Mouse (Mus musculus) embryonic stem cell, embryonic (primary cell): ENCODE results near the gene Trem2.

Experiments used
- CTCF ChIA-PET, 4 experiments: fragments of 300-600 bp in 2 of 4; fragments of 350-600 bp in 2 of 4; sonication (Branson Sonifier 250); formaldehyde crosslinking; loops; one replicate each; lab custom pipeline; 2022; ENCODE audit warnings: inconsistent platforms in 2 of 4; lab: Charles Lee
- POLR2A ChIA-PET, 4 experiments: fragments of 300-600 bp in 2 of 4; fragments of 350-600 bp in 2 of 4; sonication (Branson Sonifier 250); formaldehyde crosslinking; loops; one replicate each; lab custom pipeline; 2022; ENCODE audit warnings: antibody characterized with exemption in 4 of 4, inconsistent platforms in 1 of 4; lab: Charles Lee

The Trem2 gene

DNA sequence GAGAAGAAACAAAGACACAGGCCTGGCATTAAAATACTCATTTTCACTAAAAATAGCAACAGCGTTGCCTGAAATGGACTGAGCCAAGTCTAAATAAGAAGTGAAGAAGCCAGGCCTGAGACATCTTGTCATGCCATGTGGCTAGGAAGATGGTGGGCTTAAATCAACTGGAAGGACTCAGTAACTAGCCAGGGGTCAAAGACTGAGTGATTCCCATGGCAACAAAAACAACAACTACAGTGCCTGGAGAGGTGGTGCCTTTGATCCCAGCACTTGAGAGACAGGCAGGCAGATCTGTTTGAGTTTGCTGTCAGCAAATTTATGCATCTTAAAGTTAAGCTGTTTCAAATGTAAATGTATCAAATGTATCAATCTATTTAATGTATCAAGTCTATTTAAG is 5.9 kb upstream of the Trem2 start:
- ChIA-PET CTCF (no interaction called here), POLR2A (interaction anchor here in 1 of 4 experiments (0.6 kb wide), 1 partner anchor 463 kb away, joined by 3 read pairs; no protein-coding TSS in a partner anchor)

DNA sequence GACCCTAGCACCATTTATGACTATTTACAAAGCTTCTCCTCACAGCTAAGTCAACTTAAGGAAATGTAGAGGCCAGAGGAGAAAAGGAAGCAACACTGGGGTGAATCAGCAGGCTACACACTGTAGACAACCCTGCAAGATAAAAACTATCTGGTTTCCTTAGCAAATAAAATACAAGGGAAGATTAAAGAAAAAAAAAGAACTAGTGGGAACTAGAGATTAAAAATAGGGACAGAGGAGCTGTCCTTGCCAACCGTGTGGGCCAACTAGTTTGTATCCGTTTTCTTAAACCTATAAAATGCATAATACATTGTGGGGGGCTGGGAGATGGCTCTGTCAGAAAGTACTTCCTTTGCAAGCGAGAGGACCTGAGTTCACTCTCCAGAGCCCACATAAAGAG is 4.3 kb upstream of the Trem2 start:
- ChIA-PET CTCF (interaction anchor here in 1 of 4 experiments (0.6 kb wide), 1 partner anchor 14 kb away, joined by 3 read pairs; no protein-coding TSS in a partner anchor), POLR2A (interaction anchor here in 2 of 4 experiments (0.5 to 1.1 kb wide), 2 partner anchors 19 to 79 kb away, joined by 3 read pairs; no protein-coding TSS in a partner anchor)

DNA sequence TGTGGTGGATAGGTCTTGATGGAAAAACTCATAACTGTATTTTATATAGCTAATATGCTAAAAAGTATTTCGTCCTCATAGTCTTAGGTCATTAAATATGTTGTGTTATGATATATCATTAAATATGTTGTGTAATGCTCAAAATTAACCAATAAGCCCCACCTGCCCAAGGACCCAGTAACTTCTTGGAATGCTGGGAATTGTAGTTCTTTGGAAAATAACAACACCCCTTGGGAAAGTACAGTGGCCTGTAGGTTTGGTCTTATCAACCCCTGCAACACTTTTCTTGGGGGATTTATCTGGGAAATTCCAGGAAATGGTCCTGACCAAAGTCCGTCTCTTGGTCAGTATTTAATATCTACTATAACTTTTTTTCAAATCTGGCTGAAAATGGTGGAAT is 3.1 kb upstream of the Trem2 start:
- ChIA-PET CTCF (no interaction called here), POLR2A (interaction anchor here in 1 of 4 experiments (1.1 kb wide), 1 partner anchor 20 kb away, joined by 3 read pairs; no protein-coding TSS in a partner anchor)

DNA sequence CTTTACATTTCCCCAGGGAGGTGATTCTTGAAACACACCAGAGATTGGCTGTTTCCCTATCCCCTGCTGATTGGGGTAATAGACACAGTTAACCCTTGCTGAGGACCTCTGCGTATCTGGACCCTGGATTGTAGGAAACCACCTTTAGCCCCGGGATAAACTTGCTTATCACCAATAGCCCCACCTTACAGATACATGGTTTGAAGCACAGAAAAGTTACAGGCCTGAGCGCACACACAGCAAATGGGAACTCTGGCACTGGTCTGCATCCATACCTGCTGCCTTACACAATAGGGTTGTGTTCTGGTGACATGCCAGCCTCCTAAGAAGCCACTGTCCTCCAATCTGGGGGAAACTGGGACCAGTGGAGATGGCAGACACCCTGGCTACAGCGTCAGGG is 377 bp upstream of the Trem2 start:
- POLR2A ChIA-PET: no interaction called here
- CTCF ChIA-PET: interaction anchor here in 2 of 4 experiments (0.6 to 1.3 kb wide), 3 partner anchors 9 to 348 kb away, joined by 3 read pairs; no protein-coding TSS in a partner anchor

DNA sequence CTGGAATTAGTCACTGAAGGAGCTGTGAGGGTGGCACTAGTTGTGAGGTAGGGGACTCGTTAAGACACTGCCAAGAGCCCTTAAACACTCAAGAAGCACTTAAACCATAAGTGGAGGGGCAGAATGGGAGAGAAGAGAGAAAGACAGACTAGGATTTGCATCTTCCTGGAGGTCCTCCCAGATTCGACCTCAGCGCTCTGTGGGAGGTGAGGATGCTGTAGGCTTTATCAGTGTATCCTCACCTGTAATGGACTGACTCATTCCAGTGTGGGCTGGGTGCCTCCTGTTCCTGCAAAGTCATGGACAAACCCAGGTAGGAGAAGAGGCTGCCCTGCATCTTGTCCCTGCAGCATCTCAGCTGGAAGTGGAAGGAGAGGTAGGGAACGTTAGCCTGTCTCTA is 633 bp downstream of the Trem2 start:
- POLR2A ChIA-PET: no interaction called here
- CTCF ChIA-PET: interaction anchor here in 1 of 4 experiments (0.6 kb wide), 1 partner anchor 584 kb away, joined by 3 read pairs; no protein-coding TSS in a partner anchor

DNA sequence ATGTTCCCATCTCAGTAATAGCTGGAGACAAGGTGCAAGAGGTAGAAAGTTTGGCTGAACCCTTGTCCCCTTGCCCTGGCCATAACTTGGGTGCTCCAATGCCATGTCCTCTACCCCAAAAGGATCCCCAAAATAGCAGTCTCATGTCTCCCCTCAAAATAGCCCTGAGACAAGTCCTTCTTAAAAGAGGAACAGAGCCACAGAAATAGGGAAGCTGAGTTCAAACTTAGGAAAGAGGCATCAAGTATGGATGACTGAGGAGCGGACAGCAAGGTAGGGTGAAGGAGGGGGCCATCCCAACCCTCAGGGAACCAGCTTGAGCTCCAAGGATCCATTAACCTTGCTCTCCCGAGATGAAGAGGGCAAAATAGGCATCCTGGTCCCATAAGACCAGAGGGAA is 1.1 kb downstream of the Trem2 start:
- ChIA-PET CTCF (interaction anchor here in 1 of 4 experiments (0.6 kb wide), 1 partner anchor 584 kb away, joined by 3 read pairs; no protein-coding TSS in a partner anchor), POLR2A (interaction anchor here in 1 of 4 experiments (0.6 kb wide), 1 partner anchor 46 kb away, joined by 3 read pairs; no protein-coding TSS in a partner anchor)

DNA sequence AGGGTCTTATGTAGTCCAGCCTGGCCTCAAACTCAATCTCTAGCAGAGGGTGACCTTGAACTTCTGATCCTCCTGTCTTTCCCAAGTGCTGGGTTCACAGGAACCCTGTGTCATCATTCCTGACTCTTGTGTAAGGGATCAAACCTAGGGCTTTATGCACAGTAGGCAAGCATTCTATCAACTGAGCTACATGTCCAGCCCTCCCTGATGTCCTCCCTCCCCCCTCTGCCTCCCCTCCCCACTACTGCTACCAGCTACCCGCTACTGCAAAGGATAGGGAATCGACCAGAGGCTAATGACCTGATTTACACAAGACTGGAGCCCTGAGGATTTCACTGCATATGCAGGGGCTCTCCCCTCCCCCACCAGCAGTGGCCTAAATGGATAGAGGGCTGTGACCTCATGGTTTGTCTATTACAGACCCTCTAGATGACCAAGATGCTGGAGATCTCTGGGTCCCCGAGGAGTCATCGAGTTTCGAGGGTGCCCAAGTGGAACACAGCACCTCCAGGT is 4.5 kb downstream of the Trem2 start:
- ChIA-PET CTCF (no interaction called here), POLR2A (interaction anchor here in 2 of 4 experiments (0.7 to 1.4 kb wide), 3 partner anchors 9 to 75 kb away, joined by 3 to 5 read pairs (median 3); partner anchors contain the start of gene Treml1 (in 1 of the 2))

DNA sequence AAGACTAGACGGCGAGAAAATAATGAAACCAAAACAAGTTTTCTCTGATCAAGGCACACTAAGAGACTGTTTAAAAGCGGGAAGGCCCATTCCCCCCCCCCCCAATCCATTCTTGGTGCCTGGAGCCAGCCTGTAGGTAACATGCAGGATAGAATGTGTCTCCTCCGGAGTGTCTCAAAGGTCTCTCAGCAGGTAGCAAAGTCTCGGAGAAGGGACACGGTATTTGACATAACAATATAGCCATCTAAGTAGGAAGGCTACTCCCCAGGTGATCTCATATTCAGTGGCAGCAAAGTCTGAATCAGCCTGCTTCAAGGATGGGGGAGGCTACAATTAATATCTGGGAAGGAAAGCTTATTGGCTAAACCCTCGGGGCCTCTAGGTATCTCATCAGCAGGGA is 6.8 kb downstream of the Trem2 start:
- ChIA-PET POLR2A (interaction anchor here in 2 of 4 experiments (0.6 to 1.3 kb wide), 6 partner anchors 12 to 526 kb away, joined by 3 to 4 read pairs (median 4); no protein-coding TSS in a partner anchor), CTCF (interaction anchor here in 2 of 4 experiments (0.6 kb wide), 2 partner anchors 376 to 505 kb away, joined by 3 to 7 read pairs; no protein-coding TSS in a partner anchor)

DNA sequence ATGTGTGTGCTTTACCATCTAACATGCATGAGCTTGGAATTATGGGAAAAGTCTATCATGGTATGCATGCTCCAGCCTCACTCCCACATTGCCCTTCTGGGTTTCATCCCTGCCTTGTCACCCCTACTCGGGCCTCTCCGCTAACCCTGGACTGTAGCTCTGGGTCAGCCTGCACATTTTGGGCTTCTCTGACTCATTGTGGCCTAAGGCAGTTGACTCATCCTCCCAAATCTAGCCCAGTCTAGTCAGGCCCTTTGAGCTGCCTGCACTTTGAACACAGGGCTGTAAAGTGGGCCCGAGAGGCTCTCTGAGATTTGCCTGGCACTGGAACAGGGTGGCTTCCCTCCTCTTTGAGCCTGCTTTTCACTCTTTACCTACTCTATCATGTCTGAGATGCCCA is 9.6 kb downstream of the Trem2 start:
- CTCF ChIA-PET: interaction anchor here in 1 of 4 experiments (0.6 kb wide), 1 partner anchor 14 kb away, joined by 3 read pairs; no protein-coding TSS in a partner anchor
- POLR2A ChIA-PET: interaction anchor here in 2 of 4 experiments (0.7 to 1.3 kb wide), 5 partner anchors 10 to 124 kb away, joined by 3 to 5 read pairs (median 3); partner anchors contain the start of gene Trem1 (in 1 of the 2)

DNA sequence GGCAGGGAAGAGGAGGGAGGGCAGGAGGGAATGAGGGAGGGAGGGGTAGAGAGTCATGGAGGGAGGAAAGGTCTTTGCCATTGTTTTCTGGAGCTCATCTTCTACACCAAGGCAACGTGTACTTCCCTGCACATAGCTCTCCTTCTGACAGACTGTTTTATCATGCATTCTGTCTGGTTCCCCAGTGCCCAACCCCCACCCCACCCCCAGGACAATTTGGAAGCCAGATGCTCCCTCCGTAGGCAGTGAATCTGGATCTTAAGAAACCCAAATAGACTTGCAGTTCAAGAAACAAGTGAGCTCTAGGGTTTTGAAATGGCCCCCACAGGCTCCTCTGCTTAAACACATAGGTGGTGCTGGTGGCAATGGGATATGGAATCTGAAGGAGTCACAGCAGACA is 11.7 kb downstream of the Trem2 start:
- ChIA-PET POLR2A (no interaction called here), CTCF (interaction anchor here in 1 of 4 experiments (0.6 kb wide), 1 partner anchor 86 kb away, joined by 3 read pairs; no protein-coding TSS in a partner anchor)

DNA sequence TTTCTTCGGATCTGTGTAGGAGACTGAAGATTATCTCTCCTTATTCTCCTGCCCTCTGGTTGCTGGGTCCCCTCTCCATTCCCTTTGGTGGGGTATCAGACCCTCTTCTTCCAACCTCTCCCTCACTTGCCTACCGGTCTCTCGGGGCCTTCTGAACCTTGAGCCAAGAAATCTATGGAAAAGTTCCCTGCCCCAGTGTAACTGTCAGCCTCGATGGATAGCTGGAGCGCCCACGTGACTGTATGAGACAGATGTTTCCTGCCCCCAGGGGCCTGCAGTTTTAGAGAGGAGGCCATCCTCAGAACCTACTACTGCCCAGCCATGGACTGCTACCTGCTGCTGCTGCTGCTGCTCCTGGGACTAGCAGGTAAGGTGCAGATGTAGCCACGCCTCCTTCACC is 13.4 kb downstream of the Trem2 start, which contains the start of gene Treml1:
Gene Treml1 (plus strand): TSS at position 301 of the 400 bp plus-strand sequence.
- ChIA-PET POLR2A (interaction anchor here in 1 of 4 experiments (0.7 kb wide), 1 partner anchor 9 kb away, joined by 3 read pairs; no protein-coding TSS in a partner anchor), CTCF (interaction anchor here in 3 of 4 experiments (0.5 to 1.6 kb wide), 4 partner anchors 34 to 551 kb away, joined by 3 to 8 read pairs (median 4); no protein-coding TSS in a partner anchor)

DNA sequence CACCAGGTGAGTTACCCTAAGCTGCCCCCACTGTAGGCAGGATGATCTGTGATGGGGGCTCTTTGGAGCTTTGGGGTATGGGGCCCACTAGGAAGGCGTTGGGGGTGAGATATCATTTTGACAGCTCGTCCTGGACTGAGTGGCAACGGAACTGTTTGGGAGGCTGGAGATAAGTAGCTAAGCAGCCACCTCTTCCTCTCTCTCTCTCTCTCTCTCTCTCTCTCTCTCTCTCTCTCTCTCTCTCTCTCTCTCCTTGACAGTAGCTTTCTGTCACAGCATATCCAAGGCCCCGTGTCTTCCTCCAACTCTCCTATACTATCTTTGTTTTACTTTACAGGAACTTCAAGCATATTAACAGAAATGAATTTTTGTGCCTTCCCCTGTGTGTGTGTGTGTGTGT is 14.3 kb downstream of the Trem2 start:
- CTCF ChIA-PET: interaction anchor here (0.5 to 1.6 kb wide), 4 partner anchors 243 to 552 kb away, joined by 3 to 8 read pairs (median 4); no protein-coding TSS in a partner anchor
- POLR2A ChIA-PET: interaction anchor here in 2 of 4 experiments (0.7 to 1.3 kb wide), 2 partner anchors 10 to 66 kb away, joined by 3 read pairs; no protein-coding TSS in a partner anchor

DNA sequence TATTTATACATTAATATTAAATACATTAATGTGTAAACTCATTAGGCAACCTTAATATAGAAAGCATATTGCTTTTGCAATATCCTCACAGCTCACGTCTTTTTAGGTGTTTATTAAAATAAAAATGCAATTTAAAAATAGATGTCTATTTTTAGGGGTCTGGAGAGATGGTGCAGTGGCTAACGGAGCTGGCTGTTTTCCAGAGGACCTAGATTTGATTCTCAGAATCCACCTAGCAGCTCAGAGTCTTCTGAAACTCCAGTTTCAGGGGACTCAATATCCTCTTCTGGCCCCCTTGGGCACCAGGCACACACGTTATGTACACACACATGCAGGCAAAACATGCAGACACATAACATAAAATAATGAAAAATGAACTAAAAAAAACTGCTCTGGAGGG is 16.1 kb downstream of the Trem2 start:
- ChIA-PET CTCF (no interaction called here), POLR2A (no interaction called here)

DNA sequence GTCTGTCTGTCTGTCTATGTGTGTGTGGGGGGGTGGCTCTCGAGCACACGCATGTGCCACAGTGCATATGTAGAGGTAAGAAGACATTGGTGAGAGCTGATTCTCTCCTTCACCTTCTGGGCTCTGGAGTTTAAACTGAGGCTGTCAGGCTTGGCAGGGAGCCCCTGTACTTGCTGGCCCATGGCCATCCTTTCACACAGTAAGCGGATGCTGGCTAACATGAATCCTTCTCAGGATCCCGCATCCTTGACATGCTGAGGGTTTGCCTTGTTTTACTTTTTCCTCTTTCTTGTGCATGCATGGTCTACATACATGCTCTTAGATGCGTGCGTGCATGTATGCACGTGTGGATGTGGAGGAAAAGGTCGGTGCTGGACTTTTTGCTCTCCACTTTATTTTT is 16.8 kb downstream of the Trem2 start:
- CTCF ChIA-PET: no interaction called here

DNA sequence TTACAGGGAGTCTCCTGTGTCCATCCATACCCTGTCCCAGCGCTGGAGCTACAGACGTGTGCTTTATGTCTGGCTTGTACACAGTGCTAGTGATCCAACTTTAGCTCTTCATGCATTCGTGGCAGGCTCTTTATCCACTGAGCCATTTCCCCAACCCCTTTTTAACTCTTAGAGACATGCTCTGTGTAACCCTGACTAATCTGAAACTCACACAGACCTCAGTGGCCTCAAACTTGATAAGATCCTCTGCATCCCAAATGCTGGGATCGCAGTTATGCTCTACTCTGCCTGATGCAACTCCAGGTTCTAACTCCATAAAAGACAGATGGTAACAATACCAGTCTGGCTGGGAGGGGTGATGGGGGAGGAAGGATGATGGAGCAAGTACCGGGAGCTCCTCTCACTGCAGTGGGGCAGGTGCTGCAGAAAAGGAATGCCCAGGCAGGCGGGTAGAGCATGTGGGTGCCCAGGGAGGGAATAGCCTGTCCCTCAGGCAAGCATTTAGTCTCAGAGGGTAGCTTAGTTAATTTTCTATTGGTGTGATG is 17.3 kb downstream of the Trem2 start:
- CTCF ChIA-PET: no interaction called here
- POLR2A ChIA-PET: interaction anchor here in 2 of 4 experiments (0.6 to 0.7 kb wide), 2 partner anchors 98 to 635 kb away, joined by 3 to 5 read pairs; no protein-coding TSS in a partner anchor

More for the DNA sequence above, 16.8 kb downstream of the Trem2 start:
- POLR2A ChIA-PET: interaction anchor here in 1 of 4 experiments (0.6 kb wide), 1 partner anchor 635 kb away, joined by 3 read pairs; no protein-coding TSS in a partner anchor

DNA sequence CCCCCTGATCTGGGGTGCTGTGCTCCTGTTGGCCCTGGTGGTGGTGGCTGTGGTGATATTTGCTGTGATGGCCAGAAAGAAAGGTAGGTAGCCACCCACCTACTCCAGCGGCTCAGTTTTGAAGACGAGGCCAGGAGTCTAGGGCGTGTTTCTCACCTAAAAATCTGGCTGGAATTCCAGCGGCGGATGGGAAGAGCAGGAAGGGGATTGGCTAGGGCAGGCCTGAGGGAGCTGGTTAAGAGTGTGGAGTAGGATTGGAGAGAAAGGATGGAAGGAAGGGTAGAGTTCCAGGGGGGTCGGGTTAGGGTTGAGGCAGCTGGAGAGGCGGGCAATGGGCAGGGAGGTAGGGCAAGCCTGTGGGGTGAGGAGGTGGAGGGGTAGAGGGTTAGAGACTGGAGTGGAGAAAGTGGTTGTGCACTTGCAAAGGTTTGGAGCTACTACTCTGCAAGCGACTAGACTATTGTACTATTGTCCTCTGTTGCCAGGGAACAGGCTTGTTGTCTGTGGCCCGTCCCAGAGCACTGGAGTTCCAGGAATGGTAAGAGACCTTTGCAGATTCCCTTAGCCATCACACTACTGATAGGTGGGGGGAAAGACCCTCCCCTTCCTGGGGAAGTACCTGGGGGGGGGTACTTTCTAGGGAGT is 19.4 kb downstream of the Trem2 start:
- POLR2A ChIA-PET: interaction anchor here in 3 of 4 experiments (0.5 to 1.3 kb wide), 5 partner anchors 10 to 59 kb away, joined by 3 to 6 read pairs (median 4); no protein-coding TSS in a partner anchor
- CTCF ChIA-PET: interaction anchor here in 2 of 4 experiments (0.5 to 1.6 kb wide), 3 partner anchors 194 to 264 kb away, joined by 3 to 4 read pairs (median 3); no protein-coding TSS in a partner anchor

DNA sequence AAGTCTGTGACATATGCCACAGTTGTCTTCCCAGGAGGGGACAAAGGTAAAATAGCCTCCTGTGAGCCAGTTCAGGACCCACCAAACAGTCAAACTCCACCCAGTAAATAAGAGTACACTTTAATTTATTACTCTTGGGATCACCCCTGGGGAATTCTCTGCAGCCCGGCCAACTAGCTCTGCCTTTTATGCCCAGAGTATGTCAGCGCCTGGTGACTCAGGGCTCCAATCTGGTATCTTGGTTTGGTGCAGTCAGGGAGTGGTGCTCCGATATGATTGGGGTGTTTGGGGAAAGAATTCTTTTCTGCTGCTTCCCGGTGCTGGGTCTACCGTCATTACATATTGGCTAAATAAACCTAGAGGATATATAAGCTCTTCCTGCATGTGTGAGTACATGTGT is 20.6 kb downstream of the Trem2 start:
- POLR2A ChIA-PET: no interaction called here
- CTCF ChIA-PET: interaction anchor here in 1 of 4 experiments (0.6 kb wide), 1 partner anchor 255 kb away, joined by 8 read pairs; no protein-coding TSS in a partner anchor

DNA sequence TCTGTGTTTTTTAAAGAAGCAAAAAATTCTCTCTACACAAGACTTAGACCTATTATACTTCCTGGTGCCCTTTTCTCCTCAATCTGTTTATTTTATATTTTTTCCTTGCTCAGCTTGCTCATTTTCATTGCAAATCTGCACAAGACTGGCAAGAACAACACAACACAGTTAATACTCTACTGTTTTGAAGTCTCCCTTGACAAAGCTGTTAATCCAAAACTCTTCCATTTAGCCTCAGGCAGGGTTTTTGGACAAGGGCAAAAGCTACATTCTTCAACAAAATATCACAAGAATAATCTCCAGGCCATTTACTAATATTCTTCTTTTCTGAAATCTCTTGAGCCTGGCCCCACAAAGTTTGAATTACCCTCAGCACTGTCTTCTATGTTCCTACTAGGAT is 25.4 kb downstream of the Trem2 start:
- ChIA-PET CTCF (no interaction called here), POLR2A (interaction anchor here in 1 of 4 experiments (1.7 kb wide), 1 partner anchor 21 kb away, joined by 4 read pairs; no protein-coding TSS in a partner anchor)
